Mouse (Mus musculus) testis, adult 2 months (tissue): ENCODE measurements around the gene 5730596B20Rik.

ENCODE experiments used
- CTCF ChIP-seq: fragments of 200-500 bp; IDR thresholded peaks from 2 replicates; pipeline ENCODE4 v1.5.1; 2012; ENCODE audit warnings: low read depth, mild to moderate bottlenecking, inconsistent platforms, low read length, moderate library complexity; ENCODE audit not compliant: control insufficient read depth, insufficient read depth, insufficient replicate concordance
- POLR2A ChIP-seq: fragments of 200-500 bp; IDR thresholded peaks from 2 replicates; pipeline ENCODE4 v1.6.1; 2012; ENCODE audit warnings: low read depth, mild to moderate bottlenecking, inconsistent platforms, low read length, moderate library complexity; ENCODE audit not compliant: control insufficient read depth

DNA sequence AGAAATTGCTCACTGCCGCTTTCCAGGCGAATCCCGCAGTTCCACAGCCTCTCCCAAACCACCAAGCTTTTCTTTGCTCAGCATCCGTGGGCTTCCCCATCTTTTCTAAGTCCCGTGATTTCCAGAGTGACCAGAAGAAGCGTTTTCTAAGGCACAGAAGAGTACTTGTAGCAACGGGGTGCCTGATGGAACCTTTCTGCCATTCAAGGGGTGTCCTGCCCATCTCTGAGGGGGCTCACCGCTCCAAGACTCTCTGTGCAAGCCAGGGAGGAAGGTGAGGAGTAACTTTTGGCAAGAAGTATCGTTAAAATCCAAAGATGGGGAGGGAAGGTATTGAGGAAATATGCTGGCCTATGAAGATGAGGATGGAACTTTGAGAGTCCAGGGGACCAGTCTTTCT is 508 bp downstream of the 5730596B20Rik start:
- no peak for TF ChIP-seq POLR2A
- no peak for TF ChIP-seq CTCF
